Mouse (Mus musculus) MEL-GATA-1-ER (cell line): ENCODE data around the gene Prm1.

Source experiments
- DNase-seq: peaks from one replicate; pipeline ENCODE4 v3.0.0-alpha.2; 2012; ENCODE audit warnings: low read depth; ENCODE audit errors: extremely low read depth

The Prm1 gene

GRCm38 (mm10) chr16:10749226-10749625 is 56.4 kb downstream of the Prm1 start:
- no peak for DNase-seq
